Mouse (Mus musculus) induced T-regulatory cell, adult 2 months (primary cell): ENCODE data around the gene Sim1.

Source experiments
- DNase-seq: peaks from one replicate; pipeline ENCODE4 v3.0.0-alpha.2; 2012; ENCODE audit warnings: low read depth

The Sim1 gene

GRCm38 (mm10) chr10:50894170-50894991 lies at the start of gene Sim1:
Gene Sim1, plus strand, starts transcription at chr10:50894754.
- peak; percentile 65 for DNase-seq

- DNase-seq, result no peak
Measured at GRCm38 (mm10) chr10:50868202-50868601, 26.4 kb upstream of the Sim1 start.

GRCm38 (mm10) chr10:50876952-50877351 lies 17.6 kb upstream of the Sim1 start:
- DNase-seq, result no peak

GRCm38 (mm10) chr10:50881476-50882069 lies 13.0 kb upstream of the Sim1 start:
- DNase-seq, result peak; percentile 38

GRCm38 (mm10) chr10:50882366-50882765 lies 12.2 kb upstream of the Sim1 start:
- no peak for DNase-seq

- DNase-seq, result no peak
Measured at GRCm38 (mm10) chr10:50886305-50886704, 8.2 kb upstream of the Sim1 start.

GRCm38 (mm10) chr10:50890621-50891020 lies 3.9 kb upstream of the Sim1 start:
- DNase-seq, result no peak

GRCm38 (mm10) chr10:50891876-50892711 lies 2.5 kb upstream of the Sim1 start:
- DNase-seq, result no peak

GRCm38 (mm10) chr10:50892751-50893320 lies 1.7 kb upstream of the Sim1 start:
- peak; percentile 7 for DNase-seq

GRCm38 (mm10) chr10:50893546-50893945 lies 1.0 kb upstream of the Sim1 start:
- no peak for DNase-seq

- DNase-seq, result peak; percentile 33
Measured at GRCm38 (mm10) chr10:50895091-50895790, 687 bp downstream of the Sim1 start.

- peak; percentile 37 for DNase-seq
Measured at GRCm38 (mm10) chr10:50895881-50896766, 1.6 kb downstream of the Sim1 start.

GRCm38 (mm10) chr10:50896767-50897390 lies 2.3 kb downstream of the Sim1 start:
- DNase-seq, result peak; percentile 22

GRCm38 (mm10) chr10:50897530-50898471 lies 3.2 kb downstream of the Sim1 start:
- peak; percentile 71 for DNase-seq

GRCm38 (mm10) chr10:50898621-50899020 lies 4.1 kb downstream of the Sim1 start:
- no peak for DNase-seq

- DNase-seq, result peak; percentile 16
Measured at GRCm38 (mm10) chr10:50899846-50900745, 5.5 kb downstream of the Sim1 start.

- no peak for DNase-seq
Measured at GRCm38 (mm10) chr10:50900746-50901600, 6.4 kb downstream of the Sim1 start.
